Mouse (Mus musculus): ENCODE results near the gene C130026I21Rik. TPM values are rescaled to one million over a fixed set of nuclear protein-coding genes. Genes with fewer than 3 reads are reported as not detected.

Gene C130026I21Rik
- polyA plus RNA-seq (2014; fragmentation: Illumina TruSeq; extraction: RNeasy Lipid Tissue Mini Kit (QIAGEN cat#74804); ENCODE audit: low read depth, low replicate concordance), result not detected

GRCm38 (mm10) chr1:85270466-85270865 lies at the start of gene C130026I21Rik:
C130026I21Rik (minus strand) TSS chr1:85270566.

GRCm38 (mm10) chr1:85109753-85110152 lies 160.6 kb downstream of the C130026I21Rik start, which contains the start of gene A530032D15Rik:
A530032D15Rik (minus strand) TSS chr1:85109853.

GRCm38 (mm10) chr1:85099864-85100263 lies 170.5 kb downstream of the C130026I21Rik start, which contains the start of gene Gm10553:
Gm10553 (plus strand) TSS chr1:85100164.

Other genes with a start within 250 kb of the C130026I21Rik start
- gene Gm10553, start 170.4 kb downstream of the C130026I21Rik start, polyA plus RNA-seq (2014; fragmentation: Illumina TruSeq; extraction: RNeasy Lipid Tissue Mini Kit (QIAGEN cat#74804); ENCODE audit: low read depth, low replicate concordance), result not detected
- not detected for gene A530032D15Rik, start 160.7 kb downstream of the C130026I21Rik start, polyA plus RNA-seq (2014; fragmentation: Illumina TruSeq; extraction: RNeasy Lipid Tissue Mini Kit (QIAGEN cat#74804); ENCODE audit: low read depth, low replicate concordance)